Mouse (Mus musculus): ENCODE measurements around the gene Adcy4.

DNA sequence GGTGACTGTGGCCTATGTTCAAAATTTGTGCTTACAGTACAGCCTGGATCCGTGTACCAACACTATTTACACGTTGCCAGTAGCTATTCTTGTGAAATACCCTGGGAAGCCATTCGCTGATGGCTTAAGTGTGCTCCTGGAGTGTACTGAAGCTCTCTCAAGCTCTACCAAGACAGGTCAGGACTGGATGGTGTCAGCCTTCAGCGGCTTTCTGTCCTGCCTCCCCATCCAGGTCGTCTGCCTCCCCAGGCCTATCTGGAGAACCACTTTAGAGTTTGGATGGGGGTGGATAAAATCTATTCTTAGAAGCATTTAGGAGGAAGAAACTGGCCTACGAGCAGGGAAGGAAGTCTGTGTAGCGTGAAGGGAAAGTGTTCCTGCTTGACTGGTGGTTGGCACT lies 20.7 kb downstream of the Adcy4 start:
- TF ChIP-seq CTCF (IDR thresholded peaks at IDR 0.05; ENCODE audit: borderline replicate concordance, insufficient read depth, low read depth, low read length) (no peak), POLR2A (IDR thresholded peaks at IDR 0.05; ENCODE audit: borderline replicate concordance, insufficient read depth, low read length) (no peak)

Data from cerebellum, adult 2 months (tissue).